7 mouse cellular contexts compared by ENCODE assay signal in the genomic region with DNA sequence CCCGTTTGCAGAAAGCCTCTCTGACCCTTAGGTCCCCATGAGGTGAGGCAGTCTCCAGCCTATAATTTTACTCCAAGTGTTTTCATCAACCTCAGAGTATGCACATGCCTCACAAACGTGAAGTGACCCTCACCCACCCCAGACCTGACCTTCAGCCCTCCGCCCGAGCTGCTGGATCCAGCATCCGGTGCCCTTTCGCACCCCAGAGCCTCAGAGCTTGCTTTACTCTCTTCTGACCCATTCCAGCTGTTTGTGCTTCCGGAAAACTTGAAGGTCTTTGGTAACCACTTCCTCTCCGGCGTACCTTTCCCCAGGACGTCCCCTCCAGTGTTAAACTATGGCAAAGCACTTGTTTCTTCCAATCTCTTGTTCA. TPM values are rescaled to one million over a fixed set of nuclear protein-coding genes. Genes with fewer than 3 reads are reported as not detected.
DNase-seq lines count a peak whose midpoint lies in the region; ATAC-seq and TF ChIP-seq lines count a peak whose summit lies in the region.

No protein-coding gene starts in this region.

- H3K27ac ChIP-seq in spleen, adult 2 months (ENCODE audit: insufficient read depth, low read length) = peak overlapping the region; percentile 89
- H3K27ac ChIP-seq in embryonic facial prominence, embryonic 15.5 days (replicated peaks) = no peak overlapping the region; the same call in 1 of the 2 replicates
- peak overlapping the region; percentile 38; the same call in 1 of the 2 replicates for H3K27ac ChIP-seq in kidney, postnatal 0 days
- H3K27ac ChIP-seq in midbrain, embryonic 10.5 days (replicated peaks) = peak overlapping the region; percentile 91

- peak overlapping the region; percentile 37 for H3K9ac ChIP-seq in embryonic facial prominence, embryonic 15.5 days
- peak overlapping the region; percentile 76; the same call in 1 of the 2 replicates for H3K9ac ChIP-seq in kidney, postnatal 0 days (ENCODE audit: low read depth, low read length)

- no peaks in the 10 kb centered on the region for H3K9me3 ChIP-seq in embryonic facial prominence, embryonic 15.5 days (replicated peaks)
- H3K9me3 ChIP-seq in kidney, postnatal 0 days (replicated peaks; ENCODE audit: low read length) = no peaks in the 10 kb centered on the region
- no peaks in the 10 kb centered on the region for H3K9me3 ChIP-seq in midbrain, embryonic 10.5 days (replicated peaks)

- H3K4me3 ChIP-seq in spleen, adult 2 months (ENCODE audit: extremely low read depth, insufficient read depth, insufficient read length) = peak overlapping the region; percentile 96
- H3K4me3 ChIP-seq in embryonic facial prominence, embryonic 15.5 days (replicated peaks) = peak overlapping the region; percentile 83
- H3K4me3 ChIP-seq in kidney, postnatal 0 days (replicated peaks; ENCODE audit: low read depth, low read length) = peak overlapping the region; percentile 71; the same call in 1 of the 2 replicates
- peak overlapping the region; percentile 76 for H3K4me3 ChIP-seq in midbrain, embryonic 10.5 days

- 4% methylated on average over 10 of the region's 10 CpGs for WGBS in spleen, adult 2 months
- 14% methylated on average over 10 of the region's 10 CpGs for WGBS in embryonic facial prominence, embryonic 15.5 days
- WGBS in kidney, postnatal 0 days = 16% methylated on average over 10 of the region's 10 CpGs
- 25% methylated on average over 10 of the region's 10 CpGs for WGBS in midbrain, embryonic 10.5 days

- no peaks in the 10 kb centered on the region for H3K27me3 ChIP-seq in spleen, adult 2 months (ENCODE audit: control insufficient read depth, insufficient read depth, low read length)
- no peaks in the 10 kb centered on the region for H3K27me3 ChIP-seq in embryonic facial prominence, embryonic 15.5 days
- no peaks in the 10 kb centered on the region for H3K27me3 ChIP-seq in kidney, postnatal 0 days (ENCODE audit: insufficient read depth, low read length)
- peaks cover 18% of the 10 kb centered on the region for H3K27me3 ChIP-seq in midbrain, embryonic 10.5 days (ENCODE audit: low read depth, poor library complexity, severe bottlenecking)

- no peaks in the 10 kb centered on the region for H3K36me3 ChIP-seq in spleen, adult 2 months (ENCODE audit: control insufficient read depth, insufficient read depth, low read length)
- H3K36me3 ChIP-seq in embryonic facial prominence, embryonic 15.5 days = no peaks in the 10 kb centered on the region
- 0 out of 2 replicates have a peak, but pooled peaks cover 4% of the 10 kb centered on the region for H3K36me3 ChIP-seq in kidney, postnatal 0 days (ENCODE audit: insufficient read depth, low read length)
- H3K36me3 ChIP-seq in midbrain, embryonic 10.5 days = peaks cover 24% of the 10 kb centered on the region

- no peak for TF ChIP-seq CTCF in spleen, adult 2 months (IDR thresholded peaks at IDR 0.05; ENCODE audit: extremely low read depth, insufficient read depth, insufficient read length, insufficient replicate concordance)
- TF ChIP-seq CTCF in kidney, postnatal 0 days (IDR thresholded peaks at IDR 0.05; ENCODE audit: low read depth) = no peak

- peak overlapping the region; percentile 96 for H3K4me2 ChIP-seq in embryonic facial prominence, embryonic 15.5 days (replicated peaks)
- H3K4me2 ChIP-seq in kidney, postnatal 0 days (ENCODE audit: low read length) = peak overlapping the region; percentile 99

- no peak for ATAC-seq in embryonic facial prominence, embryonic 15.5 days (ENCODE audit: insufficient number of reproducible peaks, low FRiP score, low TSS enrichment, low read depth)
- ATAC-seq in kidney, postnatal 0 days (replicated peaks; ENCODE audit: low FRiP score, low read depth) = 0 out of 2 replicates have a peak, but pooled peaks have one; percentile 0

- DNase-seq in spleen, adult 2 months (ENCODE audit: low read depth in 1 of 2, low spot score in 2 of 2) = peak in 1 of 2 experiments; percentile 21
- no peak for DNase-seq in spleen, postnatal 14 days (ENCODE audit: low spot score in 2 of 2)
- DNase-seq in kidney, postnatal 0 days (ENCODE audit: low spot score) = peak; percentile 41
- DNase-seq in midbrain, embryonic 10.5 days (ENCODE audit: low spot score) = no peak
- DNase-seq in yolk sac, embryonic 10.5 days (ENCODE audit: low spot score) = peak; percentile 68
- no peak for DNase-seq in ovary, postnatal 10 days (ENCODE audit: low spot score)

- no peak for TF ChIP-seq POLR2A in spleen, adult 2 months (IDR thresholded peaks at IDR 0.05; ENCODE audit: low read depth, low read length)

- H3K4me1 ChIP-seq in spleen, adult 2 months (ENCODE audit: control insufficient read depth, insufficient read depth, insufficient read length) = peaks cover 15% of the 10 kb centered on the region
- H3K4me1 ChIP-seq in embryonic facial prominence, embryonic 15.5 days = peaks cover 31% of the 10 kb centered on the region
- peaks cover 11% of the 10 kb centered on the region; the same call in 1 of the 2 replicates for H3K4me1 ChIP-seq in kidney, postnatal 0 days (replicated peaks; ENCODE audit: insufficient read depth, low read length)
- H3K4me1 ChIP-seq in midbrain, embryonic 10.5 days = peaks cover 59% of the 10 kb centered on the region

RNA-seq across cellular contexts. Expression of a gene that starts 0.9 kb away (rescaled TPM):
- polyA plus RNA-seq in spleen, adult 2 months (2012; rRNA removed) = 9.1 and 21.1 TPM in 2 replicates
- polyA plus RNA-seq in embryonic facial prominence, embryonic 15.5 days (2015; fragmentation: Nextera tagmentation; extraction: Ambion mirVana) = 59.9 and 62.3 TPM in 2 replicates
- 20.2 and 24.2 TPM in 2 replicates for polyA plus RNA-seq in kidney, postnatal 0 days (2015; fragmentation: Nextera tagmentation; extraction: Ambion mirVana)
- 71.1 and 94.2 TPM in 2 replicates for polyA plus RNA-seq in midbrain, embryonic 10.5 days (2016; fragmentation: Nextera tagmentation; extraction: Ambion mirVana)

Comparison
In these comparisons a context has a peak if more than half of its experiments do, and no peak if none do; other contexts are left out.
1. DNase-seq: peak in kidney, postnatal 0 days (single experiment) and yolk sac, embryonic 10.5 days (single experiment); none in spleen, postnatal 14 days (0 of 2), midbrain, embryonic 10.5 days (single experiment) and ovary, postnatal 10 days (single experiment).
2. Peak in every context shown above with its lines, with median percentiles within 50 percentile points of each other: H3K4me3 ChIP-seq.